Mouse (Mus musculus): Measurements from ENCODE around the gene Hist1h3c.

- no peak for TF ChIP-seq CTCF (IDR thresholded peaks at IDR 0.05; ENCODE audit: low read depth, low read length)
- no peak for TF ChIP-seq POLR2A (IDR thresholded peaks at IDR 0.05; ENCODE audit: extremely low read depth, insufficient read depth, low read length)
Observed at GRCm38 (mm10) chr13:23699767-23700166, 45.6 kb downstream of the Hist1h3c start.
